ENCODE assay signal across 17 mouse cellular contexts in genomic region chr4:59507766-59508165, GRCm38 (mm10).
"Had no signal": no experiment of that assay in that cellular context is flagged by ENCODE, and none has a peak within 500 bp of the region (broad histone marks: within the 10 kb centered on the region; RNA-seq: fewer than 3 reads in every experiment).

No protein-coding gene starts in this region.

- H3K9ac ChIP-seq: kidney, embryonic 15.5 days; limb, embryonic 13.5 days; liver, embryonic 14.5 days; midbrain, embryonic 13.5 days; neural tube, embryonic 12.5 days had no signal

- H3K4me3 ChIP-seq: kidney, embryonic 15.5 days; limb, embryonic 13.5 days; midbrain, embryonic 13.5 days; myocyte; neural tube, embryonic 12.5 days had no signal

- DNase-seq: kidney, adult 2 months; kidney, postnatal 14 days; left cerebral cortex, postnatal 4 days; lung, adult 2 months; lung, postnatal 36 days; retina, postnatal 1 day; right cerebral cortex, postnatal 4 days; spleen, adult 18-20 months; thymus, adult 18-20 months; thymus, postnatal 14 days had no signal

- H3K9me3 ChIP-seq: kidney, embryonic 15.5 days; limb, embryonic 13.5 days; midbrain, embryonic 13.5 days; neural tube, embryonic 12.5 days had no signal

- H3K27me3 ChIP-seq: kidney, embryonic 15.5 days; limb, embryonic 13.5 days; midbrain, embryonic 13.5 days; neural tube, embryonic 12.5 days had no signal

- H3K4me1 ChIP-seq: kidney, embryonic 15.5 days; limb, embryonic 13.5 days; midbrain, embryonic 13.5 days; neural tube, embryonic 12.5 days had no signal

- ATAC-seq: lung, postnatal 0 days; midbrain, embryonic 13.5 days had no signal

- H3K4me2 ChIP-seq: kidney, embryonic 15.5 days; limb, embryonic 13.5 days; midbrain, embryonic 13.5 days; neural tube, embryonic 12.5 days had no signal

- H3K27ac ChIP-seq: kidney, embryonic 15.5 days; limb, embryonic 13.5 days; liver, embryonic 14.5 days; midbrain, embryonic 13.5 days; neural tube, embryonic 12.5 days had no signal
